Mouse (Mus musculus) MEL (cell line): ENCODE measurements around the gene Lgi1. TPM values are rescaled to one million over a fixed set of nuclear protein-coding genes. Genes with fewer than 3 reads are reported as not detected.

Experiments used
- DNase-seq: peaks from one replicate; pipeline ENCODE4 v3.0.0; 2011; ENCODE audit warnings: low read depth, low spot score
- H3K27ac ChIP-seq: 2 replicates; pipeline ENCODE4 v1.5.1; 2012; ENCODE audit warnings: low read depth, mild to moderate bottlenecking, control low read depth, low read length, moderate library complexity; ENCODE audit not compliant: control insufficient read depth
- H3K27me3 ChIP-seq, 2 experiments: fragments of 150-350 bp in 1 of 2; sonication (generic) in 1 of 2; 2 replicates each; pipeline ENCODE4 v1.6.1; 2012; ENCODE audit warnings: low read length in 2 of 2, mild to moderate bottlenecking in 2 of 2, improper control_type of control experiment in 1 of 2, moderate library complexity in 1 of 2; ENCODE audit not compliant: insufficient read depth in 2 of 2, control insufficient read depth in 1 of 2
- H3K36me3 ChIP-seq, 2 experiments: 2 replicates each; pipeline ENCODE4 v1.6.1; 2012 to 2014; ENCODE audit warnings: low read length in 2 of 2, improper control_type of control experiment in 1 of 2, inconsistent platforms in 1 of 2, mild to moderate bottlenecking in 1 of 2; ENCODE audit not compliant: insufficient read depth in 2 of 2, control insufficient read depth in 1 of 2
- H3K4me1 ChIP-seq, 2 experiments: fragments of 150-350 bp in 1 of 2; sonication (generic) in 1 of 2; 2 replicates each; pipeline ENCODE4 v1.6.1; 2012; ENCODE audit warnings: low read length in 2 of 2, improper control_type of control experiment in 1 of 2, mild to moderate bottlenecking in 1 of 2; ENCODE audit not compliant: insufficient read depth in 2 of 2, control insufficient read depth in 1 of 2
- H3K4me3 ChIP-seq, 2 experiments: fragments of 150-350 bp in 1 of 2; sonication (generic) in 1 of 2; 2 replicates each; pipeline ENCODE4 v1.5.1; 2012; ENCODE audit warnings: low read depth in 2 of 2, low read length in 2 of 2, mild to moderate bottlenecking in 2 of 2, moderate library complexity in 2 of 2, control low read depth in 1 of 2, improper control_type of control experiment in 1 of 2; ENCODE audit not compliant: control insufficient read depth in 1 of 2, insufficient read depth in 1 of 2
- H3K79me2 ChIP-seq: 2 replicates; pipeline ENCODE4 v1.6.1; 2012; ENCODE audit warnings: mild to moderate bottlenecking, low read length, moderate library complexity; ENCODE audit not compliant: control insufficient read depth, poor library complexity, insufficient read depth
- H3K9ac ChIP-seq: 2 replicates; pipeline ENCODE4 v1.6.1; 2012; ENCODE audit warnings: low read depth, mild to moderate bottlenecking, control low read depth, low read length, moderate library complexity; ENCODE audit not compliant: control insufficient read depth, poor library complexity, severe bottlenecking
- H3K9me3 ChIP-seq: fragments of 150-350 bp; sonication (generic); replicated peaks from 2 replicates; pipeline ENCODE4 v1.6.1; 2012; ENCODE audit warnings: mild to moderate bottlenecking, low read length, improper control_type of control experiment, moderate library complexity; ENCODE audit not compliant: insufficient read depth
- CHD1 ChIP-seq: IDR thresholded peaks from 2 replicates; pipeline ENCODE4 v1.6.1; 2012; ENCODE audit warnings: low read depth, mild to moderate bottlenecking, inconsistent platforms, low read length, improper control_type of control experiment
- CHD2 ChIP-seq: IDR thresholded peaks from 2 replicates; pipeline ENCODE4 v1.6.1; 2011; ENCODE audit warnings: low read length, improper control_type of control experiment
- E2F4 ChIP-seq: IDR thresholded peaks from 2 replicates; pipeline ENCODE4 v1.6.1; 2011; ENCODE audit warnings: low read depth, low read length, improper control_type of control experiment, borderline replicate concordance
- ELF1 ChIP-seq: IDR thresholded peaks from 2 replicates; pipeline ENCODE4 v1.6.1; 2014; ENCODE audit warnings: low read depth, mild to moderate bottlenecking, inconsistent platforms, low read length, improper control_type of control experiment, moderate library complexity
- EP300 ChIP-seq, 2 experiments: IDR thresholded peaks; 2 replicates each; pipeline ENCODE4 v1.6.1; 2011; ENCODE audit warnings: improper control_type of control experiment in 2 of 2, low read length in 2 of 2, low read depth in 1 of 2, mild to moderate bottlenecking in 1 of 2
- GABPA ChIP-seq: IDR thresholded peaks from 2 replicates; pipeline ENCODE4 v1.6.1; 2012; ENCODE audit warnings: low read depth, mild to moderate bottlenecking, inconsistent platforms, low read length, improper control_type of control experiment, moderate library complexity
- HCFC1 ChIP-seq: IDR thresholded peaks from 2 replicates; pipeline ENCODE4 v1.6.1; 2012; ENCODE audit warnings: low read depth, mild to moderate bottlenecking, inconsistent platforms, low read length, improper control_type of control experiment, moderate library complexity
- KAT2A ChIP-seq: conservative IDR thresholded peaks from 2 replicates; pipeline ENCODE4 v1.6.1; 2012; ENCODE audit warnings: low read depth, low read length, improper control_type of control experiment, inconsistent platforms
- MAFK ChIP-seq: IDR thresholded peaks from 2 replicates; pipeline ENCODE4 v1.6.1; 2011; ENCODE audit warnings: low read depth, mild to moderate bottlenecking, low read length, improper control_type of control experiment, borderline replicate concordance
- MAX ChIP-seq: IDR thresholded peaks from 2 replicates; pipeline ENCODE4 v1.6.1; 2011; ENCODE audit warnings: low read length, improper control_type of control experiment
- MAZ ChIP-seq: IDR thresholded peaks from 2 replicates; pipeline ENCODE4 v1.6.1; 2012; ENCODE audit warnings: low read depth, mild to moderate bottlenecking, inconsistent platforms, low read length, improper control_type of control experiment
- MXI1 ChIP-seq: IDR thresholded peaks from 2 replicates; pipeline ENCODE4 v1.6.1; 2011; ENCODE audit warnings: mild to moderate bottlenecking, low read depth, low read length, improper control_type of control experiment
- MYC ChIP-seq: IDR thresholded peaks from 2 replicates; pipeline ENCODE4 v1.6.1; 2011; ENCODE audit warnings: low read depth, mild to moderate bottlenecking, low read length, improper control_type of control experiment, moderate library complexity
- NELFE ChIP-seq: IDR thresholded peaks from 2 replicates; pipeline ENCODE4 v1.6.1; 2011; ENCODE audit warnings: low read depth, low read length, improper control_type of control experiment
- NRF1 ChIP-seq: IDR thresholded peaks from 2 replicates; pipeline ENCODE4 v1.6.1; 2014; ENCODE audit warnings: low read depth, mild to moderate bottlenecking, inconsistent platforms, low read length, improper control_type of control experiment, moderate library complexity; ENCODE audit not compliant: poor library complexity, insufficient read depth, severe bottlenecking
- POLR2A ChIP-seq, 2 experiments: IDR thresholded peaks; 2 replicates each; pipeline ENCODE4 v1.6.1; 2011 to 2012; ENCODE audit warnings: low read length in 2 of 2, mild to moderate bottlenecking in 2 of 2, control low read depth in 1 of 2, improper control_type of control experiment in 1 of 2, low read depth in 1 of 2, moderate library complexity in 1 of 2; ENCODE audit not compliant: control insufficient read depth in 1 of 2, insufficient read depth in 1 of 2, poor library complexity in 1 of 2
- RAD21 ChIP-seq: IDR thresholded peaks from 2 replicates; pipeline ENCODE4 v1.6.1; 2011; ENCODE audit warnings: mild to moderate bottlenecking, low read depth, low read length, improper control_type of control experiment
- RCOR1 ChIP-seq: IDR thresholded peaks from 2 replicates; pipeline ENCODE4 v1.6.1; 2012; ENCODE audit warnings: low read depth, mild to moderate bottlenecking, inconsistent platforms, low read length, improper control_type of control experiment
- TBP ChIP-seq: IDR thresholded peaks from 2 replicates; pipeline ENCODE4 v1.8.0; 2011; ENCODE audit warnings: low read depth, low read length, improper control_type of control experiment
- TCF12 ChIP-seq: IDR thresholded peaks from 2 replicates; pipeline ENCODE4 v1.6.1; 2014; ENCODE audit warnings: low read depth, mild to moderate bottlenecking, inconsistent platforms, low read length, improper control_type of control experiment, moderate library complexity
- UBTF ChIP-seq: IDR thresholded peaks from 2 replicates; pipeline ENCODE4 v1.6.1; 2012; ENCODE audit warnings: low read depth, mild to moderate bottlenecking, inconsistent platforms, low read length, improper control_type of control experiment, moderate library complexity, borderline replicate concordance; ENCODE audit not compliant: insufficient read depth
- USF2 ChIP-seq, 2 experiments: IDR thresholded peaks; 2 replicates each; pipeline ENCODE4 v1.6.1; 2011 to 2012; ENCODE audit warnings: improper control_type of control experiment in 2 of 2, low read length in 2 of 2, borderline replicate concordance in 1 of 2, inconsistent platforms in 1 of 2, low read depth in 1 of 2, mild to moderate bottlenecking in 1 of 2; ENCODE audit not compliant: insufficient read depth in 1 of 2
- ZC3H11A ChIP-seq: IDR thresholded peaks from 2 replicates; pipeline ENCODE4 v1.6.1; 2012; ENCODE audit warnings: low read depth, mild to moderate bottlenecking, inconsistent platforms, low read length, improper control_type of control experiment
- ZKSCAN1 ChIP-seq: IDR thresholded peaks from 2 replicates; pipeline ENCODE4 v1.6.1; 2012; ENCODE audit warnings: low read depth, mild to moderate bottlenecking, inconsistent platforms, low read length, improper control_type of control experiment, moderate library complexity
- ZNF384 ChIP-seq: IDR thresholded peaks from 2 replicates; pipeline ENCODE4 v1.6.1; 2012; ENCODE audit warnings: low read depth, mild to moderate bottlenecking, inconsistent platforms, low read length, improper control_type of control experiment
- polyA plus RNA-seq, 2 experiments: library from polyadenylated mRNA; stranded (reverse) in 1 of 2; unstranded in 1 of 2; fragments of >175 nt in 1 of 2; fragments of >200 nt in 1 of 2; gene quantifications; 2 replicates each; pipeline versions ENCODE4 v1.2.1 to v1.2.4; 2012; ENCODE audit warnings: low replicate concordance in 2 of 2, low read depth in 1 of 2; ENCODE audit not compliant: insufficient read length in 2 of 2, insufficient read depth in 1 of 2, missing spikeins in 1 of 2
- total RNA-seq: library from RNA; depleted of rRNA; stranded (reverse); fragments of 300-350 nt; gene quantifications from 2 replicates; pipeline ENCODE4 v1.2.3, GENCODE M21; 2012

Lgi1 gene
- total and polyA plus RNA-seq, 3 experiments, result 0.01 TPM; not detected in 2

DNA sequence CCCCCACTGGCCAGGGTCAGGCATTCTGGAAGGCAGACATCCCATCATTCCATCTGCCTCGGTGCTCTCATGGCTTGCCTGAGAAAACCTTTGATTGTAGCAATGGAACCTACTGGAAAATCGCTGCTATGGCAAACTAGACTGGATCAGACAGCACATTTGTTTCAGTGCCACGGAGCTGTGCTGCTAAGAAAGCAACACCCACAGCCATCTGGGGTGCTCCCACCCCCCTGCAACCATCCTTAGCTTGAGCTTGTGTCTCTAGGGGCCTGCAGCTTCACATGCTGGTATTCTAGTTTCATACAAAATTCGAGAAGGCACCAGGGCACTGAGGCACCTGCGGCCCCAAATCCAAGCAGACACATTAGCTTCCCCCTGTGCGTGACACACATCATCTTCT, 27.1 kb downstream of the Lgi1 start:
- DNase-seq, result no peak
- no peaks in the 10 kb centered on the region for H3K79me2 ChIP-seq
- H3K27ac ChIP-seq, result no peak overlapping the region
- H3K27me3 ChIP-seq, result no peaks in the 10 kb centered on the region
- H3K4me3 ChIP-seq, result no peak overlapping the region
- H3K4me1 ChIP-seq, result no peaks in the 10 kb centered on the region
- TF ChIP-seq ZC3H11A, result no peak
- TF ChIP-seq POLR2A (IDR thresholded peaks at IDR 0.05; ENCODE audit: control insufficient read depth in 1 of 2, insufficient read depth in 1 of 2, low read depth in 1 of 2, low read length in 2 of 2, poor library complexity in 1 of 2), result no peak
- TF ChIP-seq E2F4, result no peak
- no peak for TF ChIP-seq GABPA
- TF ChIP-seq RAD21, result no peak
- TF ChIP-seq MXI1, result no peak
- no peak for TF ChIP-seq NELFE
- TF ChIP-seq TBP, result no peak
- TF ChIP-seq MAX, result no peak
- TF ChIP-seq USF2 (IDR thresholded peaks at IDR 0.05; ENCODE audit: borderline replicate concordance in 1 of 2, insufficient read depth in 1 of 2, low read depth in 1 of 2, low read length in 2 of 2), result no peak
- no peak for TF ChIP-seq MAFK
- TF ChIP-seq UBTF, result no peak
- no peak for TF ChIP-seq TCF12
- TF ChIP-seq EP300 (IDR thresholded peaks at IDR 0.05; ENCODE audit: low read depth in 1 of 2, low read length in 2 of 2), result no peak
- TF ChIP-seq CHD1, result no peak
- no peak for TF ChIP-seq KAT2A
- no peaks in the 10 kb centered on the region for H3K9me3 ChIP-seq
- no peaks in the 10 kb centered on the region for H3K36me3 ChIP-seq
- H3K9ac ChIP-seq, result no peak overlapping the region

GRCm38 (mm10) chr19:38298018-38298626, 33.8 kb downstream of the Lgi1 start:
- no peaks in the 10 kb centered on the region for H3K36me3 ChIP-seq
- no peak overlapping the region for H3K4me3 ChIP-seq
- H3K4me1 ChIP-seq, result no peaks in the 10 kb centered on the region
- H3K79me2 ChIP-seq, result no peaks in the 10 kb centered on the region
- DNase-seq, result no peak
- no peaks in the 10 kb centered on the region for H3K9me3 ChIP-seq
- peaks cover 1 to 4% of the 10 kb centered on the region in 2 experiments; a peak in 3 of 4 replicates for H3K27me3 ChIP-seq
- H3K9ac ChIP-seq, result no peak overlapping the region
- TF ChIP-seq ZKSCAN1 (no peak), RCOR1 (no peak), ELF1 (no peak), ZNF384 (no peak), MYC (no peak), TBP (no peak), KAT2A (no peak), NELFE (no peak), NRF1 (no peak), MAZ (no peak), USF2 (IDR thresholded peaks at IDR 0.05; ENCODE audit: borderline replicate concordance in 1 of 2, insufficient read depth in 1 of 2, low read depth in 1 of 2, low read length in 2 of 2) (no peak), ZC3H11A (no peak), HCFC1 (no peak), CHD2 (no peak), TCF12 (no peak)
- TF ChIP-seq, all 39 proteins: peak for 0
- no peak overlapping the region for H3K27ac ChIP-seq
